Mouse (Mus musculus): ENCODE measurements at regions not wholly inside any gene's neighbourhood (a gene's known extent, or its start where the extent isn't known, plus 50 kb on each side); places are given as distances from the start of the nearest gene placed in this dataset.
"Not testable (repeated sequence)": the region's sequence is repeated elsewhere in the genome, so short reads cannot be mapped to it uniquely, and the experiment has no call there.

DNA sequence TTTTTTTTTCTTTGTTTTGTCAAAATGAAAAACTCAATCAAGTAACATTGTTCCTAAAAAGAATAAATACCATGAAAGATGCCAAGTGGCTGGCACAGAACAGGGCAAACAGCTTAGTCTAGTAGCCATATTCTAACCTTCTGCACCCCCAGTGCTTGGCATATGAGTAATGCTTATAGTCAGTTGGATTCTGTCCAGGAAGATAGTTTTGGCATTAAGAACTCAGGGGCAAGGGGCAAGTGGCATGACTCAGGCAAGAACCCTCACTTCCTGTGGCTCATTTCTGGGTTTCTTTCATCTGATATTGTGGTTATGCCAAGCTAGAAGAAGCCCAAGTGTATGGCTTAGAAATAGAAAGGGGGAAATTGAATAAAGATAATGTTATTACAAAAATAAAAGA lies 314.1 kb upstream of the Maf start:
- no peak for DNase-seq

DNA sequence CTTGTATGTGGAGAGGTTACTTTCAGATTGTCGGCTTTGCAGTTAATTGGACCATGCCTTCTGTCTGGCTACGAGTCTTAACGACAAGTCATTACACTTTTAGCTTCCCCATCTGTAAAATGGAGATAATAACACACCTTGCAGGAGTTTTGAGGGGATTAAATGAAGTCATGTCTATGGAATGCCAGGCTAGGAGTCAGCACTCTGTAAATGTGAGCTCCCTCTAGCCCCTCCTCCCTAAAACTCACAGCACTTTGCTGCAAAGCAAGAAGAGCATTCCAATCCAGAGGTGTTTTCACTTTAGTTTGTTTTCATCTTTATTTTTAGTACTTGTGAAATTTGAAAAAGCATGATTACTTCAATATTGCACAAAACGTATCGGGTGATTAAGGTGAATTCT lies 287.7 kb upstream of the Maf start:
- DNase-seq = no peak

- no peak for DNase-seq
These were observed 284.4 kb upstream of the Maf start for GRCm38 (mm10) chr8:115991989-115992388.

GRCm38 (mm10) chr8:115983397-115983796 lies 275.8 kb upstream of the Maf start:
- no peak for DNase-seq

DNA sequence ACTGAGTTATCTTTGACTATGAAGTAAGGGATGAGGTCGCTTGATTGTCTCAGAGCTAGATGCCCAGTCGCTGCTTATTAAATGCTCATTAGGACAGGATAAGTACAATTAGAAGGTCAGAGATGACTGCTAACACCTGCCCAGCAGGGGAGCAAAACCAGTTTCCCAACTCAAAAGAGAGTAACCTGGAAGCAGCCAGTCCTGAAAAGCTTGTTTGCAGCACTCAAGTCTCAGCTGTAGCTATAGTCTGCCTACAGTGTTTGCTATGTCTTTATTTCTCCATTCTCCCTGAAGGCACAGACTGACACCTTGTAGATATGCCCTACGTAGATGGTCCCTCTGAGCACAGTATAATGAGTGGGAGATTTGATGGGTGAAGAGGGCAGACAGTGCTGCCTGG lies 274.7 kb upstream of the Maf start:
- DNase-seq = no peak

- DNase-seq = no peak
These were observed 273.8 kb upstream of the Maf start for GRCm38 (mm10) chr8:115981426-115981825.

GRCm38 (mm10) chr8:115980616-115981015 lies 273.0 kb upstream of the Maf start:
- DNase-seq = no peak

DNA sequence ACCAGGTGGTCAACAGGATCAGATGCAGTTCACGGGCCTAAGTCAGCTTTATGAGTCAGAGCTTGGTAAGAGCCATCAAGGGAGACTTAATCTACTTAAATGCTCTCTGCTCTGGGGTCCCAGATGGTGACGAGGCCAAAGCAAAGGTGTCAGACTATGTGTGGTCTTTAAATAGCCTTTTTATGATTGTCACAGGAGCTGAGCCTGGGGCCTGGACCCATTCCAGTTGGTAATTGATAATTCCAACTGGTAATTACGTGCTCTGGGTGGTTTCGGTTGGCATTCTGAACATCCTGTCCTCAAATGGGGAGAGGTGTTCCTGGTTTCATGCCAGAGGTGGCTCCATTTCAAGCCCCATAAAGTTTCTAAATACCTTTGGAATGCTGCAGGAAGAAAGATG lies 269.6 kb upstream of the Maf start:
- DNase-seq = no peak

- no peak for DNase-seq
These were observed 267.1 kb upstream of the Maf start for GRCm38 (mm10) chr8:115974706-115975105.

DNA sequence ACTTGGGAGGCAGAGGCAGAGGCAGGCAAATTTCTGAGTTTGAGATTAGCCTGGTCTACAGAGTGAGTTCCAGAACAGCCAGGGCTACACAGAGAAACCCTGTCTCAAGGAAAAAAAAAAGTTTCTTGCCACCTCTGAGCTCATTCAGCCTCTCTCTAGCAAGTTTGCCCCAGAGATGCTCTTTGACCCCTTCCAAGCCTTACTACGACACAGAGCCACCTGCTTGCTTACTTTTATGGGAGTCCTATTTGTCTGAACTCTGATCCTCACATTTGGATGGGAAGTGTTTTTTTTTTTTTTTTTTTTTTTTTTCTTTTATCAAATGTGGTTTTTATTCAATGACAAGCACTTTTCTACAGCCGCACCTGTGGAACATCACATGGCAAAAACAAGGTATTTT lies 263.8 kb upstream of the Maf start:
- not testable (repeated sequence) for DNase-seq

DNA sequence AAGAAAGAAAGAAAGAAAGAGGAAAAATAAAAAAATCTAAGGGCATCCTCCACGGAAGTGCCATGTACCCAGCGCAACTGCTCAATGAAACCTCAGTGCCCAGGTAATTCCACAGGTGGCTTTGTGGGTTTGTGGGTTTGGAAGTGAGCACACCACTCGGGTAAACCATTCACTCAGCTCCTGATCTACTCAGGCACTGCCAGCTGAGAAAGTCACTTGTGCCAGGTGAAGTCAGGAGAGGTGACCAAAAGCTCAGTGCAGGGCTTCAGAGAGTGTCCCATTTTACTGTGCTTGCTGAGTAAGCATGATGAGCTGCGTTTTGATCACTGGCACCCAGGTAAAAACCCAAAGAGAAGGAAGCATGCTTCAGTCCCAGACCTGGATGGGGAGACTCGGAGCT lies 260.5 kb upstream of the Maf start:
- DNase-seq = no peak

DNA sequence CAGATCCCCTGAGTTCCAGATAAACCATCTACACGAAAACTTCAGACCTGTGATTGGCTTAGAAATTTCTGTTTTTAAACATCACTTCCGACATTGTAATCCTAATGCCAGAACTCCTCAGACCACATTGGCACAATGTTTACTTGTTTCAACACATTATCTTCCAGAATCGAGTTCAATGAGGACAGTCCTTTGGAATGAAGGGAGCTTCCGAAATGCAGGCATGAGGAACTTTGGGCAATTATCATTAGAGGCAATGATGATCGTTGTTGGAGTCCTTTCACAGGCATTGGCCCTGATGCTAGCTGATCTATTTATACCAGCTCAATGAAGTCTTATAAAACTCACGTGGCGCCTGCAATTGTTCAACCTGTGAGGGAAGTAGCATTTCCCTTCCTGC lies 258.4 kb upstream of the Maf start:
- DNase-seq = no peak

DNA sequence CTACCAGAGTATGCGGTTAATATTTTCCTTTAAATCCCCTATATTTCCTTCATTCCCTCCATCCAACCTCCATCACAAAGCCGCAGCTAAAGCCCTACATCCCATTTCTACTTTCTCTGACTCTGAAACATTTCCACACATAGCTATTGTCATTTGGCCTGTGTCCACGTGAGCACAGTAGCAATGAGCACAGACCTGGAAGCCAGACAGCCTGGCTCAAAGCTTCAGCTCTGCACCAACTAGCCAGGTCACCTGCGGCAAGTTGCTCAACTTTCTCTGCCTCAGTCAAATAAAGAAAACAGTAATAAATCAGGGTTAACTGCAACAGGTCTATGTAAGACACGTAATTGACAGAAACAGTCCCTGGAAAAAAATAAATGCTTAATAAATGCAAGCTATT lies 247.8 kb upstream of the Maf start:
- no peak for DNase-seq

GRCm38 (mm10) chr8:115953783-115954470 lies 246.3 kb upstream of the Maf start:
- DNase-seq = no peak

- no peak for DNase-seq
These were observed 244.9 kb upstream of the Maf start for GRCm38 (mm10) chr8:115952496-115952895.

GRCm38 (mm10) chr8:115948916-115949315 lies 241.3 kb upstream of the Maf start:
- DNase-seq = no peak

DNA sequence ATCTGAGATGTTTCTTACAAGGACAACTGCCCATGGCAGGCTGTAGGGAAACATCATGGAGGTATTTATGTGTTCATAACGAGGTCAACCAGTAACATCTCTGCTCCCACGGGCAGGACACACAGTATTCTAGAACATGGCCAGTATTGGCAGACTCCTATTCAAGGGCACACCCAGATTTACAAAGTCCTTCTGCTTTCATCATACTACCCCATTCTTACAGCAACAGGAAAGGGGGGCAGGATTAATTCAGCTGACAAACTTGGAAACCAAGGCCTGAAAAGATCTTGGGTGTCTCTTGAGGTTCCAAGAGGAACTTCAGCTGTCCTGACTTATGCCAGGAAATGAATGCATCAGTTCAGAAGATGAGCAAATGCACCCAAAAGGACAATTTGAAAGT lies 240.4 kb upstream of the Maf start:
- no peak for DNase-seq

DNA sequence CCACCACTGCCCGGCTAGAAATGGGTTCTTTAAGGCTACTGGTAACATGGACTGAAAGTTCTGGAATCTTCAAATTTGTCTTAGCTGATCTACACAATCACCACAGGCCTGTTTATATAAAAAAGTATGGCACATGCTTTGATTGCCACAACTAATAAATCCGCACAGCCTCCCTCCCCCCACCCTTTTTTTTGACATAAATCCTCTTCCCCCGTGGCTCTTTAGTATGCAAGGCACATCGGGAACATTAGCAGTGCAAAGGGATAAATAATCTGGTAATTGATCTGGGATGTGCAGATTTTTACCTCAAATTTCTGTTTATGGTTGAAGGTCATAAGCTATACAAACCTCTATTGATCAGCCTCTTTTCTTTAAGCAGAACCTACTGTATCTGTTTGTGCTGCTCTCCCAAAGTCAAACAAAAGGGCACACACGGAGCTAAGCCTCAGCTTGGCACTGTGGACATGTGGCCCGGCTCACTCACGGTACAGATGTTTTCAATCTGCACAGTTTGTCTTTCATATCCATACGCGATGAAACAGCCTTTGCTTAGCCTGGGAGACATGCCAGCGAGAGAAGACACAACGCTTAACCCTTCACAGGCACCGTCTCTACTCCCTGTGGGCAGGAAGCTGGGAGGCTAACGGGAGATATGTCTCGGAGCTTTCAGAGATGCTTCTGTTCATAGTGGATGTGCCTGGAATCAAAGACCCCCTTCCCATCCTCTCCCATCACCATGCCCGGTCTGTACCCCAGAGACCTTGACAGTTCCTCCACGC lies 235.3 kb upstream of the Maf start:
- no peak for DNase-seq

DNA sequence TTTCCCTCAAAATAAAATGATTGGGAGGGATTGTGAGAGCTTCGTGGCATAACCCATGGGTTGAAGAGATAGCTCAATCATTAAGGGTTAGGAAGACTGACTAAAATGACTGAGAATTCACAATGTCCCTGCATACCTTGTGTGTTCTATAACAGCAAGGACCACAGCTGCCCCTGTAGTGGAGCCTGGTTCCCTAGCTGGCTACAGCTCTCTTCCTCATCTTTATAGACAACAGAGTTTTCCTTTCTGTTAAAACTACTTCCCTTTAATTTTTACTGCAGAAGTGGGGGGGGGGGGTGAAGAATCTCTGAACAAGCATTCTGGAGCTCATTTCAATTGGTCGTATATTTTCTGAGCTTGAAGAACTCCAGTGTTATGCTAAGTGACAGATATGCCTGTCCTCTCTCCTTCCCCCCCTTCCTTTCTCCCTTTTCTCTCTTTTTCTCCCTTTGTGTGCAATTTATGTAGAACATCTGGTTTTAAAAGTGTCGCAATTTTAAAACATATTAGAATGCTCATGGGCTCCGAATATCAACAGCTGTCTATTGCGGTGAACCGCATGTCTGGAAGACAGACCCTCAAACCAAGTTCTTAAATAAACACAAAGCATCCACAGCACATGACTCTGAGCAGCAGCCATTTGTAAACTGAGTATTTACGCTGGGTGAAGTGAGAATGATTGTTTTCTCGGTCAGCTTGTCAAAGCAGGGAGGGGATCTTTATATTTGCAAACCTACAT lies 222.0 kb upstream of the Maf start:
- DNase-seq = no peak

GRCm38 (mm10) chr8:115921889-115922288 lies 214.3 kb upstream of the Maf start:
- no peak for DNase-seq

DNA sequence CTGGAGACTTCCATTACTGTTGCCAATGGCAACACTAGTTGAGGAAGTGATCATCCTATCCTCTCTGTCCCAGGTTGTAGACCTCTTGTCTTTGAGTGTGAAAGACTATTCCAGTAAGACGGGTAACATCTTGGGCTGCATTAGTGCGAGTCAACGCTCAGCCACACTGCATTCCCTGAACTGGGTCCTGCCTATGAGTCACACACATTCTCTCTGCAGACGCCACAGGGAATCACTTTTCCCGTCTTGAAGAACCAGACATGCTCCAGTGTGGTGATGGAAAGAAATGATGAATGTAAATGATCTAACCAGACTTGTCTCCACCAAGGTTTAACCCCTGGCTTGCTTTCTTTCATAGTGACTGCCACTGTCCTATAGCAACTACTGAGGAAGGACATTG lies 199.1 kb upstream of the Maf start:
- no peak for DNase-seq

- DNase-seq = no peak
These were observed 196.3 kb upstream of the Maf start for GRCm38 (mm10) chr8:115903853-115904420.

- DNase-seq = no peak
These were observed 190.1 kb upstream of the Maf start for GRCm38 (mm10) chr8:115897521-115898178.
